Mouse (Mus musculus) gastrocnemius, postnatal 4 days (tissue): Measurements from ENCODE around the gene Angel2. TPM values are rescaled to one million over a fixed set of nuclear protein-coding genes. Genes with fewer than 3 reads are reported as not detected.

Source experiments
- DNase-seq, 2 experiments: peaks; one replicate each; pipeline ENCODE4 v3.0.0; 2021 to 2022; ENCODE audit warnings: low spot score in 2 of 2, mixed read lengths in 2 of 2
- total RNA-seq, 2 experiments: library from RNA; stranded (reverse); gene quantifications; 2 replicates each; pipeline ENCODE4 v1.2.3; 2021

Angel2 gene
- total RNA-seq, 2 experiments from 2014 or later = 30.0 to 41.6 TPM

- peak; percentile 33 to 54 for DNase-seq
Measured at GRCm38 (mm10) chr1:190978511-190979073, 53.7 kb downstream of the Angel2 start.

GRCm38 (mm10) chr1:190979100-190979563, 54.2 kb downstream of the Angel2 start, which contains the start of gene Vash2:
Vash2 (minus strand) TSS chr1:190979296.
- peak; percentile 81 to 92 for DNase-seq

GRCm38 (mm10) chr1:190980470-190980869, 55.6 kb downstream of the Angel2 start:
- DNase-seq = no peak

GRCm38 (mm10) chr1:190981412-190981811, 56.5 kb downstream of the Angel2 start:
- DNase-seq = no peak

- DNase-seq = no peak
Measured at GRCm38 (mm10) chr1:190989437-190990082, 64.6 kb downstream of the Angel2 start.

DNA sequence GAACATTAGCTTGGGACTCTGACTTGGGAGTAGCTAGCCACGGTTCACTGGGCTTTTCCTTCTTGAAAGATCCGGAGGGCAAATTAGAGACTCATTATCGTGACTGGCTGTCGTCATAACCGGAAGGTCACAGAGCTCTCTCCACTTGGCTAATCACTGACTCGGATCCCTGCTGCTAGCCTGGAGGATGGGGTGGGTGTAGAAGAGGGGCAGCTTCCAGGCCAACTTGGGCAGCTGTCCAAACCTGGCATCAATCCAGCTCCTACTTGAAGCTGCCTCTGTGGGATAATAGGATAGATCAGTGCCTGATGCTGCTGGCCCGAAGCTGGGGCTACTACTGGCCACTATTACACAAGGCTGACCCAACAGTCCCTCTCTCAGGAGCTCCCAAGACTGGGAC, 70.6 kb downstream of the Angel2 start:
- DNase-seq = peak in 1 of 2 experiments; percentile 65

- no peak for DNase-seq
Measured at GRCm38 (mm10) chr1:190996346-190996877, 71.5 kb downstream of the Angel2 start.

Other genes starting within 250 kb of the Angel2 start
- 10 to 100 TPM; 24.1 to 28.2 TPM for gene Rps6kc1, start 13.3 kb upstream of the Angel2 start, total RNA-seq
- gene Vash2, start 54.2 kb downstream of the Angel2 start, total RNA-seq = 10 to 100 TPM; 41.2 to 43.6 TPM
- gene Flvcr1, start 101.0 kb downstream of the Angel2 start, total RNA-seq = 10 to 100 TPM in 1 of 2 experiments, 1 to 10 TPM in 1; 9.2 to 11.7 TPM
- gene Spata45, start 111.5 kb downstream of the Angel2 start, total RNA-seq = not detected
- 10 to 100 TPM; 21.4 to 23.1 TPM for gene Tatdn3, start 137.8 kb downstream of the Angel2 start, total RNA-seq
- 1 to 10 TPM; 3.9 to 4.5 TPM for gene Nsl1, start 137.9 kb downstream of the Angel2 start, total RNA-seq
- 1 to 10 TPM in 1 of 2 experiments, under 1 TPM in 1; 0.47 to 2.7 TPM for gene Batf3, start 172.7 kb downstream of the Angel2 start, total RNA-seq
- not detected for gene Fam71a, start 239.7 kb downstream of the Angel2 start, total RNA-seq